Mouse (Mus musculus): ENCODE data around the gene Map4k5. TPM values are rescaled to one million over a fixed set of nuclear protein-coding genes. Genes with fewer than 3 reads are reported as not detected.

The Map4k5 gene
- polyA plus RNA-seq, 1 experiment from 2014 or later, result 24.1 TPM

DNA sequence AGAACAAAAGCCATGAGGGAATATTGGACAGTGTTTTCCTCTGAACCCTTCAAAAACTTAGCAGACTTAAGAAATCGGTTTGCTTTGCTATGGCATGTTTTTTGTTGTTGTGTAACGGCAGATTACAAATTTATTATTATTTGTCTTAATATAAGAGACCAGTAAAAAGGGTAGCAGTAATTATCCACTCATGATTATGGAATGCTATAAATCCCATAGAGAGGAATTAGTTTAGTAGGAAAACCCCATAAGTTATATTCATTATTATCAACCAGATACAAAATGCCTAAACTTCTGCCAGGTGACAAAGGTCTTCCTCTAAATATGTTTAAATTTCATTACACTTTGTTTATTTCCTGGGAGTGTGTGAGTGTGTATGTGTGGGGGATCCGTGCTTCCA lies 1.3 kb downstream of the Map4k5 start:
- no peaks in the 10 kb centered on the region for H3K27me3 ChIP-seq (ENCODE audit: control insufficient read depth, insufficient read depth, low read depth, low read length)
- peak overlapping the region; percentile 82 for H3K9ac ChIP-seq (ENCODE audit: low read depth, low read length)
- peak overlapping the region; percentile 76 for H3K4me3 ChIP-seq (ENCODE audit: low read depth, low read length)
- peaks cover 23% of the 10 kb centered on the region for H3K4me1 ChIP-seq (ENCODE audit: control insufficient read depth, insufficient read depth, low read length)
- peak overlapping the region; percentile 96 for H3K27ac ChIP-seq (ENCODE audit: low read length)
- H3K4me2 ChIP-seq (ENCODE audit: low read length), result peak overlapping the region; percentile 84
- no peaks in the 10 kb centered on the region for H3K9me3 ChIP-seq (replicated peaks; ENCODE audit: control insufficient read depth, low read length, poor library complexity, severe bottlenecking)
- no peaks in the 10 kb centered on the region; the same call in 1 of the 2 replicates for H3K36me3 ChIP-seq (ENCODE audit: control insufficient read depth, insufficient read depth, low read length)
- ATAC-seq, result no peak
- 42% methylated on average over 3 of the region's 3 CpGs for WGBS

DNA sequence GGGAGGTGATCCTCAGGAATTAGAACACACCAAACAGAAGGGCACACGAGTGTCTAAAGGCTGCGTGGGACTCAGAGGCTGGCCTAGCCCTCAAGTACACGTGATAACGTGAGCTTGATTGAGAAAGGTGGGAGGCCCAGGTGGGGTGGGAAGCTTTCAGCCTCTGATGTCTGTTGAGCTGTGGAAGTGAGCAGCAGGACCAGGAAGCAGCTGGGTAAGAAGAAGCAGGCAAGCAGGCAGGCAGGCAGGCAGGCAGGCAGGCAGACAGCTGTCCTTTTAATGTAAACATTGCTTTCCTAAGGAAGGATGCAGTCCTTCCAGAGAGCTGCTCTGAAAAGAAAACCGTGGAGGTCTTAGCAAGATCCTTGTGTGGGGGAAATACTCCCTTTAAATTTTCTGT lies 2.5 kb downstream of the Map4k5 start:
- WGBS, result 25% methylated on average over 5 of the region's 5 CpGs
- no peak for ATAC-seq
- Histone ChIP-seq H3K4me2 (ENCODE audit: low read length) (peak overlapping the region; percentile 84), H3K4me3 (ENCODE audit: low read depth, low read length) (0 out of 2 replicates have a peak overlapping the region, but pooled peaks have one; percentile 0), H3K36me3 (ENCODE audit: control insufficient read depth, insufficient read depth, low read length) (no peaks in the 10 kb centered on the region; the same call in 1 of the 2 replicates), H3K27me3 (ENCODE audit: control insufficient read depth, insufficient read depth, low read depth, low read length) (no peaks in the 10 kb centered on the region), H3K9me3 (replicated peaks; ENCODE audit: control insufficient read depth, low read length, poor library complexity, severe bottlenecking) (no peaks in the 10 kb centered on the region), H3K4me1 (ENCODE audit: control insufficient read depth, insufficient read depth, low read length) (peaks cover 23% of the 10 kb centered on the region), H3K9ac (ENCODE audit: low read depth, low read length) (peak overlapping the region; percentile 2; the same call in 1 of the 2 replicates), H3K27ac (ENCODE audit: low read length) (no peak overlapping the region)

DNA sequence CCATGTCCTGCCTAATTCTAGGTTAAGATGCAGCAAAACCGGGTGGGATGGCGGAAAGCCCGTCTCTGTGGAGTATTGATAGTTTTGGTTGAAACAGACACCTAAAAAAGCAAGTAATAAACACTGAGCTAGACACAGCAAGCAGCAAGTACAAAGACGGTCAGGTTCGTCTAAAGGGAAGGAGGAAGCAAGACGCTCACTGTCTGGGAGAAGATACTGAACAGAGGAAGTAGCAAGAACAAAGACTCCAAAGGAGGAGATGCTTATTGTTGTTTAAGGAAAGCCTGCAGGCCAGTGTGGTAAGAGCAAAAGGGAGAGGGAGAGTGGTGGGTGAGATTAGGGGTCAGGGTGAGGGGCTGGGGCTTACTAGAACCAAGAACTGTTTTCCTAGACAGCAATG lies 2.9 kb downstream of the Map4k5 start:
- no peak for ATAC-seq
- Histone ChIP-seq H3K27ac (ENCODE audit: low read length) (no peak overlapping the region), H3K4me1 (ENCODE audit: control insufficient read depth, insufficient read depth, low read length) (peaks cover 23% of the 10 kb centered on the region), H3K9me3 (replicated peaks; ENCODE audit: control insufficient read depth, low read length, poor library complexity, severe bottlenecking) (no peaks in the 10 kb centered on the region), H3K36me3 (ENCODE audit: control insufficient read depth, insufficient read depth, low read length) (no peaks in the 10 kb centered on the region; the same call in 1 of the 2 replicates), H3K4me3 (ENCODE audit: low read depth, low read length) (0 out of 2 replicates have a peak overlapping the region, but pooled peaks have one; percentile 0), H3K27me3 (ENCODE audit: control insufficient read depth, insufficient read depth, low read depth, low read length) (no peaks in the 10 kb centered on the region), H3K9ac (ENCODE audit: low read depth, low read length) (peak overlapping the region; percentile 2), H3K4me2 (ENCODE audit: low read length) (peak overlapping the region; percentile 84)
- 28% methylated on average over 6 of the region's 6 CpGs for WGBS

DNA sequence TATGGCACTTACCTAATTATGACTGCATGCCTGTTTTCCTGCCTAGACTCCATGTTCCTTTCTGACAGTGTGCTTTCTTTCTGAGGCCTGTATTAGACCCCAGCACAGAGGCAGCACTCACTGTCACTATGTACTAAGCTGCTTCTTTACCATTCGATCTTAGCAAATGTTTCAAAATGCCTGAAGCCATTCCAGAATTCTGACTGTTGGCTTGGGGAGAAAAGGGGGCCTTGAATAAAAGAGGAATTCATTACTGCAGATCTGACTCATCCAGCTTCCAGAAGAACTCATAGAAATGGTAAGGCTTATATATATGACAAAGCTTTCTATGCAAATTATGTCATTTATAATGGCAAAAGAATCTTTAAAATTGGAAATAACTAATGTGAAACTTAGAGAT lies 4.7 kb downstream of the Map4k5 start:
- no peaks in the 10 kb centered on the region for H3K27me3 ChIP-seq (ENCODE audit: control insufficient read depth, insufficient read depth, low read depth, low read length)
- no peak overlapping the region for H3K4me3 ChIP-seq (ENCODE audit: low read depth, low read length)
- H3K27ac ChIP-seq (ENCODE audit: low read length), result no peak overlapping the region
- H3K9me3 ChIP-seq (replicated peaks; ENCODE audit: control insufficient read depth, low read length, poor library complexity, severe bottlenecking), result no peaks in the 10 kb centered on the region
- no peak overlapping the region for H3K4me2 ChIP-seq (ENCODE audit: low read length)
- H3K9ac ChIP-seq (ENCODE audit: low read depth, low read length), result no peak overlapping the region
- H3K36me3 ChIP-seq (ENCODE audit: control insufficient read depth, insufficient read depth, low read length), result no peaks in the 10 kb centered on the region; the same call in 1 of the 2 replicates
- ATAC-seq, result no peak
- H3K4me1 ChIP-seq (ENCODE audit: control insufficient read depth, insufficient read depth, low read length), result peaks cover 23% of the 10 kb centered on the region
- WGBS, result 63% methylated on average over 1 of the region's 1 CpGs

DNA sequence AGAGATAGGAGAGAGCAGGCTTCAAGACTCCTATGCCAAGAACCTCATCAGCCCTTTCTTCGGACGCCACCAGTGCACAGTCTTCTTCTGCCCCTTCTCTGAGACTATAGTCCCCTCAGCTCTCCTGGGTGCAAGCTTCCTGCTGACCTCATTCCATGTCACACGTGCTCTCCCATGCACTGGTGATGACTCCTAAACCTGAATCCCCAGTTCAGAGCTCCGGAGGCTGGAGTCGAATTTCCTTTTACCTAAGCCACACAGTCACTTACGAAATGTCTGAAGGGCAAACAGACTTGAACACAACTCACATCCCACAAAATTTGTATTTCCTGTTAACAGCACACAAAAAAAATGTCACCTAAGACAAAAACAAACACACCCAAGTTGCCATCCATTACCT lies 5.2 kb downstream of the Map4k5 start:
- Histone ChIP-seq H3K4me2 (ENCODE audit: low read length) (no peak overlapping the region), H3K9me3 (replicated peaks; ENCODE audit: control insufficient read depth, low read length, poor library complexity, severe bottlenecking) (no peaks in the 10 kb centered on the region), H3K27ac (ENCODE audit: low read length) (no peak overlapping the region), H3K27me3 (ENCODE audit: control insufficient read depth, insufficient read depth, low read depth, low read length) (no peaks in the 10 kb centered on the region), H3K9ac (ENCODE audit: low read depth, low read length) (no peak overlapping the region), H3K4me3 (ENCODE audit: low read depth, low read length) (no peak overlapping the region), H3K36me3 (ENCODE audit: control insufficient read depth, insufficient read depth, low read length) (no peaks in the 10 kb centered on the region; the same call in 1 of the 2 replicates), H3K4me1 (ENCODE audit: control insufficient read depth, insufficient read depth, low read length) (peaks cover 23% of the 10 kb centered on the region)
- 96% methylated on average over 6 of the region's 6 CpGs for WGBS
- ATAC-seq, result no peak

DNA sequence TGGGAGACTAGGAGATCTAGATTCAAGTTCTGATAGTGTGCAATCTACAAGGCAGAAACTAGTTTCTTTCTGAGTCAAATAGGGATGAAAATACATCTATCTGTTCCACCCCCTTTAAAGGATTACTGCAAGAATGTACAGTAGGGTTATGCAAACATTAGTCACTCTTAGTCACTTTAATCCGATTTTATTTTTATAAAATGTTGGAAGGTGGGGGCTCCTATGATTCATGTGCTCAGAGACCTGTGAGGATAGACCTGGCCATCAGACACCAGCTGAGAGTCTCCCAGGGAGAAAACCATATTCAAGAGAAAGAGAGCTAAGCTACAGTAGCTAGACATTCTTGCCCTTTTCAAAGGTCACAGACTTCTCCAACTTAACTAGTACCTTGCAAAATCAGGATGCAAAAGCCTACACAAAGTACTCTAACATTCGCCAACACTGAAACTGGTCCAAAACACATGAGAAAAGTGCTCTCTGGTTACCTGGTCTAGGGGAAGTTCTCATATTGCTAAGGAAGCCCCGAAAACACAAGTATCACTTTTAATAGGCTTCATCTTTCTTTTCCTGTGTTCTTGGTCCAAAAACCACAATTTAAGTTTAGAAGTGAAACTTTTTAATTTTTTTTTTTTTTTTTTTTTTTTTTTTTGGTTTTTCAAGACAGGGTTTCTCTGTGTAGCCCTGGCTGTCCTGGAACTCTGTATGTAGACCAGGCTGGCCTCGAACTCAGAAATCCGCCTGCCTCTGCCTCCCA lies 7.7 kb downstream of the Map4k5 start:
- H3K9ac ChIP-seq (ENCODE audit: low read depth, low read length), result no peak overlapping the region
- H3K9me3 ChIP-seq (replicated peaks; ENCODE audit: control insufficient read depth, low read length, poor library complexity, severe bottlenecking), result no peaks in the 10 kb centered on the region
- ATAC-seq, result no peak
- no peaks in the 10 kb centered on the region for H3K27me3 ChIP-seq (ENCODE audit: control insufficient read depth, insufficient read depth, low read depth, low read length)
- no peak overlapping the region for H3K27ac ChIP-seq (ENCODE audit: low read length)
- WGBS, result 94% methylated on average over 5 of the region's 5 CpGs
- H3K4me3 ChIP-seq (ENCODE audit: low read depth, low read length), result no peak overlapping the region
- H3K4me1 ChIP-seq (ENCODE audit: control insufficient read depth, insufficient read depth, low read length), result peaks cover 12% of the 10 kb centered on the region
- H3K36me3 ChIP-seq (ENCODE audit: control insufficient read depth, insufficient read depth, low read length), result no peaks in the 10 kb centered on the region; the same call in 1 of the 2 replicates
- H3K4me2 ChIP-seq (ENCODE audit: low read length), result no peak overlapping the region

DNA sequence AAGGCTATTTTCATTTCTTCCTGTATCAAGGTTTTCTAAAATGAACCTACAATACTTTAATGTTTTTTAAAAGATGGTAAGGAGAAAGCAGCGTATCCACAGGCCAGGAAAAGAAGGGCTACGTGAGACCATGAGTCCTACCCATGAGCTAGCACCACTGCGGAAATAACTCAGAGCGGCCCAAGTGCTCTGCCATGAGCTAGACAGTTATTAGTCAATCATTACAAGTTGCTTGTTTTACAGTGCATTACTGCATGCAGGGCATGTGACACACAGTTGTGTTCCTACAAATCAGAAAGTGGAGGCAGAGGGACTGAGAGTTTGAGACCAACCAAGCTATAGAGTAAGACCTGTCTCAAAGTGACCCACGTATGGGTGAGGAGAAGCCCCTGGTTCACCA lies 8.9 kb downstream of the Map4k5 start:
- H3K9ac ChIP-seq (ENCODE audit: low read depth, low read length), result no peak overlapping the region
- no peak overlapping the region for H3K4me3 ChIP-seq (ENCODE audit: low read depth, low read length)
- ATAC-seq, result no peak
- no peaks in the 10 kb centered on the region; the same call in 1 of the 2 replicates for H3K36me3 ChIP-seq (ENCODE audit: control insufficient read depth, insufficient read depth, low read length)
- H3K9me3 ChIP-seq (replicated peaks; ENCODE audit: control insufficient read depth, low read length, poor library complexity, severe bottlenecking), result no peaks in the 10 kb centered on the region
- H3K4me1 ChIP-seq (ENCODE audit: control insufficient read depth, insufficient read depth, low read length), result peaks cover 12% of the 10 kb centered on the region
- no peak overlapping the region for H3K27ac ChIP-seq (ENCODE audit: low read length)
- H3K27me3 ChIP-seq (ENCODE audit: control insufficient read depth, insufficient read depth, low read depth, low read length), result no peaks in the 10 kb centered on the region
- 93% methylated on average over 5 of the region's 5 CpGs for WGBS
- no peak overlapping the region for H3K4me2 ChIP-seq (ENCODE audit: low read length)

DNA sequence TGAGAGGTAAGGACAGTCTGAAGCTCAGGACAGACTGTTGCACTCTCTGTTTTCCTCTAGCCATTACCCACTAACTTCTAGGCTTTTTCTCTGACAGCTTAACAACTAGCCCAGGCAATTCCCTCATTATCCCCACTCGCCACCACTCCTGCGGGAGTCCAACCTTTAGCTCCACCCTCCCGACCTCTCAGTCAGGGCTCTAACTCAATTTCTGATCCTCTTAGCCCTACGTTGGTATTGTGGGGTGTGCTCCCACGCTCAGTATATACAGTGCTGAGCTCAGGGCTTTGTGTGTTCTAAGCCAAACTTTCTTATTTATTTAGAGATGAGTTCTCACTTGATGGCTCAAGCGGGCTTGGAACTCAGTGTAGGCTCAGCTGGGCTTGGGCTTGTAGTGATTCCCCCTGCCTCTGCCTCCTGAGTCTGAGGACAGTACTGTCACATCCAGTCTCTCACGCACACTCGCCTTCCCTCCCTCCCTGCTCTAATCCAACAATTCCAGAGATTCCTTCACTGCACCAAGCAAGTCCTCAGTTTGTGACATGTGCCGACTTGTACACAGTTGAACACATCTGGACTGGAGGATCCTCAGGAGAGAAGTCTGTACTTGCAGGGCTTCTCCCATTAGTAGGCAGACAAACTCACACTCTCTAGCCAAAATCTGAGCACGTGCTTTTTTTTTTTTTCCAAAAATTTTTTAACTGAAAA lies 11.6 kb downstream of the Map4k5 start:
- 25% methylated on average over 10 of the region's 10 CpGs for WGBS
- no peak overlapping the region for H3K4me2 ChIP-seq (ENCODE audit: low read length)

DNA sequence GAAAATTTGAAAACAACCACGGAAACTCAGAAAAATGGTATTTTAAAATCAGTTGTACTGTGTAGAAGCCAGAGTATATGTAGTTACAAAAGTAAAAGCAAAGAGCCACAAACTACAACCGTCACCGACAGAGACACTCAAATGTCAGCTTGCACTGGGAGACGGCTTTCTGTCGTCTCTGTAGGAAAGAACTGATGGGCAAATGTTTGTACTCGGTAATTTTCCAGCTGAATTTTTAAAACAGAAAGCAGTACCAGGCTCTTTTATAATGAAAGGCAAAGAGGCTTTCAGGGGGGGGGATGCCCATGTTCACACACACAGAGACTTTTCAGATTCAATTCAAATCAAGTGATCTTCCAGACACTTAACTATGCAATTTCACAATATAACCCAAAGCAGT lies 13.3 kb downstream of the Map4k5 start:
- Histone ChIP-seq H3K4me1 (ENCODE audit: control insufficient read depth, insufficient read depth, low read length) (peaks cover 13% of the 10 kb centered on the region), H3K27ac (ENCODE audit: low read length) (no peak overlapping the region), H3K4me3 (ENCODE audit: low read depth, low read length) (no peak overlapping the region), H3K9ac (ENCODE audit: low read depth, low read length) (no peak overlapping the region), H3K27me3 (ENCODE audit: control insufficient read depth, insufficient read depth, low read depth, low read length) (no peaks in the 10 kb centered on the region), H3K9me3 (replicated peaks; ENCODE audit: control insufficient read depth, low read length, poor library complexity, severe bottlenecking) (no peaks in the 10 kb centered on the region), H3K4me2 (ENCODE audit: low read length) (no peak overlapping the region), H3K36me3 (ENCODE audit: control insufficient read depth, insufficient read depth, low read length) (no peaks in the 10 kb centered on the region)
- no peak for ATAC-seq
- 11% methylated on average over 6 of the region's 6 CpGs for WGBS

More for the DNA sequence above, 11.6 kb downstream of the Map4k5 start:
- Histone ChIP-seq H3K4me3 (ENCODE audit: low read depth, low read length) (no peak overlapping the region), H3K9ac (ENCODE audit: low read depth, low read length) (no peak overlapping the region), H3K27ac (ENCODE audit: low read length) (no peak overlapping the region), H3K27me3 (ENCODE audit: control insufficient read depth, insufficient read depth, low read depth, low read length) (no peaks in the 10 kb centered on the region), H3K9me3 (replicated peaks; ENCODE audit: control insufficient read depth, low read length, poor library complexity, severe bottlenecking) (no peaks in the 10 kb centered on the region), H3K36me3 (ENCODE audit: control insufficient read depth, insufficient read depth, low read length) (no peaks in the 10 kb centered on the region), H3K4me1 (ENCODE audit: control insufficient read depth, insufficient read depth, low read length) (peaks cover 13% of the 10 kb centered on the region)
- no peak; the same call in 1 of the 2 replicates for ATAC-seq
